Mouse (Mus musculus) limb, embryonic 10.5 days (tissue): ENCODE results near the gene Car4. TPM values are rescaled to one million over a fixed set of nuclear protein-coding genes. Genes with fewer than 3 reads are reported as not detected.

Source experiments
- DNase-seq: peaks from one replicate; pipeline ENCODE4 v3.0.0-alpha.2; 2017; ENCODE audit warnings: low spot score
- H3K27ac ChIP-seq: fragments of 300-500 bp; sonication (generic); 2 replicates; pipeline ENCODE4 v1.5.1; 2016; ENCODE audit warnings: mild to moderate bottlenecking
- H3K27me3 ChIP-seq: fragments of 300-500 bp; sonication (generic); 2 replicates; pipeline ENCODE4 v1.6.1; 2016; ENCODE audit warnings: low read depth, mild to moderate bottlenecking; ENCODE audit not compliant: poor library complexity, severe bottlenecking
- H3K36me3 ChIP-seq: fragments of 300-500 bp; sonication (generic); 2 replicates; pipeline ENCODE4 v1.6.1; 2016; ENCODE audit warnings: mild to moderate bottlenecking, moderate library complexity
- H3K4me1 ChIP-seq: fragments of 300-500 bp; sonication (generic); 2 replicates; pipeline ENCODE4 v1.6.1; 2016
- H3K4me3 ChIP-seq: fragments of 300-500 bp; sonication (generic); 2 replicates; pipeline ENCODE4 v1.5.1; 2016; ENCODE audit warnings: mild to moderate bottlenecking, moderate library complexity
- H3K9me3 ChIP-seq: fragments of 300-500 bp; sonication (generic); replicated peaks from 2 replicates; pipeline ENCODE4 v1.6.1; 2016; ENCODE audit warnings: mild to moderate bottlenecking
- WGBS: fragments of 180-500 bp; shearing (Covaris S2); methylation state at CpG from one replicate; pipeline ENCODE4 v1.1.7; 2016; 5-methylcytosine and 5-hydroxymethylcytosine counted together
- polyA plus RNA-seq: library from polyadenylated mRNA; unstranded; fragments of >200 nt; fragmentation: Nextera tagmentation; extraction: Ambion mirVana; gene quantifications from 2 replicates; pipeline ENCODE4 v1.2.1, GENCODE M21; 2016

The Car4 gene
- polyA plus RNA-seq, 1 experiment from 2014 or later = 0.20 TPM

DNA sequence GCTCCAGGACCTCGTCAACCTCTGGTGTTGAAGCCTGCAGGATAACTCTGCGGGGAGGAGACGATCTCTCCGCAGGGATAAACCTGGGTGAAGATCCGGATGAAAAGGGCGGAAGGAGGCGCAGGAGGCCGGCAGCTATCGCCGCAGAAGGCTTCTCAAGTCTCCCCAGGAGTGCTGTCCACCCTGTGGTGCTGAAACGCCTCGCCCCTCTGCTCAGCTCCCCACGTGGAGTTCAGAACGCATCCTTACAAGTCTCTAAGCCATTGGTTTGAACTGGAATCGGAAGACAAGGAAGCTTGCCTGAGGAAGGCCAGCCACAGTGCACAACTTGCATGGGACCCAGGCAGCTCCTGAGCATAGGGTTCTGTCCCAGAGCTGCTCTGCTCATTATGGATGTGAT, 13.6 kb upstream of the Car4 start:
- Histone ChIP-seq H3K27me3 (peaks cover 31% of the 10 kb centered on the region), H3K36me3 (no peaks in the 10 kb centered on the region), H3K4me3 (0 out of 2 replicates have a peak overlapping the region, but pooled peaks have one; percentile 10), H3K27ac (no peak overlapping the region), H3K4me1 (peaks cover 23% of the 10 kb centered on the region), H3K9me3 (no peaks in the 10 kb centered on the region)
- DNase-seq = peak; percentile 84
- WGBS = under 1% methylated on average over 15 of the region's 15 CpGs

DNA sequence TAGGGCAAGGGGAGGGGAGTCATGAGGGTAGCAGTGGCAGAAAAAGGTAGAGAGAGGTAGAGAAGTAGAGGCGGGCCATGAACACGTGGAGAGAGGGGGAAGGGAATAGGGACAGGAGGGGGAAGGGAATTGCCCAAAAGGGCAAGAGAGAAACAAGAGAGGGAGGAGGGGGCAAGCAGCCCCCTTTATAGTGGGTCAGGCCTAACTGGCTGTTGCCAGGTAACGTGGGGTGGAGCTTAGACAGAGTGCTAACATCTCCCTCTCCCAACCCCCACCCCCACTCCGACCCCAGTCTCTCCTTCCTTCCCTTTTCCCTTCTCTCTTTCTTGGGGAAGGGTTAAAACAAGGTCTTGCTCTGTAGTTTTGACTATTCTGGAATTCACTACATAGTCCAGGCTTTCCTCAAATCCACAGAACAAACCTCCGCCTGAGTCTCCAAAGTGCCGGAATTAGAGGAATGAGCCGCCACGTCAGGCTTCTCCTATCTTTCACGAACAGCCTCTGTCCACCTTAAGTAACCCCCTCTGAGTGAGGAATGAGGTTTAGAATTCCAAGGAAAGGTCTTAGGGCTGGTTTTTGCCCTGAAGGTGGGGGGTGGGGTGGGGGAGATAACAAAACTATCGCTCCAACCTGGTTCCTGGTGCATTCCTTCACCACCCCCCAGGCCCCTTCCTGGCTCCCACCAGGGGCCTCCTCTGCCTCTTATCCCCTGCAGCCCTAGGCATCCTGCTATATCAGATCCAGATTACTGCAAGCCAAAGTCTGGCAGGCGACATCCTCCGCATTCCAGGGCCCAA, 12.7 kb upstream of the Car4 start:
- H3K4me1 ChIP-seq = peaks cover 23% of the 10 kb centered on the region
- H3K36me3 ChIP-seq = no peaks in the 10 kb centered on the region
- DNase-seq = no peak
- WGBS = 3% methylated on average over 12 of the region's 12 CpGs
- H3K9me3 ChIP-seq = no peaks in the 10 kb centered on the region
- no peak overlapping the region for H3K4me3 ChIP-seq
- peaks cover 31% of the 10 kb centered on the region for H3K27me3 ChIP-seq
- no peak overlapping the region for H3K27ac ChIP-seq

DNA sequence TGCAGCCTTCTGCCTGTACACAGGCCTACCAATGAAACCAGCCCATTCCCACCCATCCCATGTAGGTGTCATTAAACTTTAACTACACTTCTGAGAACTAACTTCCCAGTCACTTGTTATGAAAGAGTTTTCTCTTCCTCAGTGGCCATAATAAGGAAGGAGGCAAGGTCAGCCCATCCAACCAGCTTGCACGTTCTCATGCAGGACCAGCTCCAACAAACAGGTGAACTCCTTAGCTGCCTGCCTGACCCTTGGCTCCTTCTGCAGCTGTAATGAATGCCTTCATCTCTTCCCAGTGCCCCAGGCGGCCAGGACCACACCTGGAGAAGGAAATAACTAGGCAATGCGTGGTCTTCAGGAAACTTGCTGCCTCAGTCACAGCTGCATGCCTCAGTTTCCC, 11.7 kb upstream of the Car4 start:
- Histone ChIP-seq H3K36me3 (no peaks in the 10 kb centered on the region), H3K27ac (no peak overlapping the region), H3K4me1 (peaks cover 23% of the 10 kb centered on the region), H3K9me3 (no peaks in the 10 kb centered on the region), H3K27me3 (peaks cover 31% of the 10 kb centered on the region), H3K4me3 (no peak overlapping the region)
- 52% methylated on average over 3 of the region's 3 CpGs for WGBS
- DNase-seq = no peak

DNA sequence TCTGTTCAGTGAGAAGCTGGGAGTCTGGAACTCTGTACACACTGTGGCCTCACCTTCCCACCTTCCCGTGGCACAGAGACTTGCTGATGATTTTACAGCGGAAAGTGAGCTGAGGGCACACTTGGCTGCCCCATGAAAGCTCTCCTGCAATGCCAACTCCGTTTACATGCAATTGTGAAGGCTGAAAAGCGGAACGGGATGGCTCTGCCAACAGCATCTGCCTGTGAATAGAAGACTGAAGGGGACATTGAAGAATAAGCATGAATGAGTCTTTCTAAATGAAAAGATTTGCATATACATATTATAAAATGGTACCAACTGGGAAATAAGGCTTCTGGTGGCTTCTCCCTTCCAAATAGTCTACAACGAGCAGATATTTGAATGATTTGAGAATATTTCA, 10.4 kb upstream of the Car4 start:
- Histone ChIP-seq H3K27ac (no peak overlapping the region), H3K4me1 (peaks cover 23% of the 10 kb centered on the region), H3K27me3 (peaks cover 31% of the 10 kb centered on the region), H3K36me3 (no peaks in the 10 kb centered on the region), H3K4me3 (no peak overlapping the region), H3K9me3 (no peaks in the 10 kb centered on the region)
- no peak for DNase-seq
- 80% methylated on average over 6 of the region's 6 CpGs for WGBS

DNA sequence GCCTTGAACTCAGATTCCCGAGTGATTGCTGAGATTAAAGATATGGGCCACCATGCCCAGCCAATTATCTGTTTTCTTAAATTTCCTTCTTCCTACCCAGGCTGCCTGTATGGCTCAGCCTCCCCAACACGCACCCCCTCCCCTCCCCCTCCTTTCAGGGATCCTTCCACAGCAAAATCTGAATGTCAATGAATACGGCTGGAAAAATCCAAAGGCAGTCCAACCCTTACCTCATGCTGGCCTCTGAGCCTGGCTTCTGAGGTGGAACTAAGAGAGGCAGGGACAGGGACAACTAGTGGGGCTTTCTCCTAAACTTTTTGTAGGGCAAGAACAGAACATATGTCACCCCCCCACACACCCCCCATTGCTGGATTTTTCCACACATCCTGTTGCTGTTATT, 9.5 kb upstream of the Car4 start:
- no peaks in the 10 kb centered on the region for H3K9me3 ChIP-seq
- H3K4me1 ChIP-seq = peaks cover 23% of the 10 kb centered on the region
- no peak for DNase-seq
- 72% methylated on average over 3 of the region's 3 CpGs for WGBS
- H3K27me3 ChIP-seq = peaks cover 27% of the 10 kb centered on the region
- H3K4me3 ChIP-seq = no peak overlapping the region
- H3K36me3 ChIP-seq = no peaks in the 10 kb centered on the region
- no peak overlapping the region for H3K27ac ChIP-seq

DNA sequence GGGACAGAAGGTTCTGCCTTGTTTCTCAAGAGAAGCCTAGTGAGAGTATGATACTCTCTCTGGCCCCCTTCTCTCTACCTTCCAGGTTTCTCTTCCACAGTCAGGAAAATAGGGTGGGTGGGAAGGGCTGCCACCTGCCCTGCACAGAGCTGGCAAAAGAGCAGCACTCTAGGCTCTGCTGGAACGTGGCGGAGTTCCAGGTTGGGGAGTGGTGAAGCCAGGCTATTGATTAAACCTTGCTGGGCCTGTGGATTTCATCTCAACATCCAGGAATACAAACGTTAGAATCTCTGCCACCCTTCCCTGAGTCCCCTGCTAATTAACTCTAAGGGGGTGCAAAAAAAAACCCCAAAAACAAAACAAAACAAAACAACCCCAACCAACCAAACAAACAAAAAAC, 9.1 kb upstream of the Car4 start:
- Histone ChIP-seq H3K27ac (no peak overlapping the region), H3K4me3 (no peak overlapping the region), H3K4me1 (peaks cover 20% of the 10 kb centered on the region), H3K27me3 (peaks cover 23% of the 10 kb centered on the region), H3K36me3 (no peaks in the 10 kb centered on the region), H3K9me3 (no peaks in the 10 kb centered on the region)
- 58% methylated on average over 3 of the region's 3 CpGs for whole genome bisulfite sequencing
- DNase-seq = no peak

DNA sequence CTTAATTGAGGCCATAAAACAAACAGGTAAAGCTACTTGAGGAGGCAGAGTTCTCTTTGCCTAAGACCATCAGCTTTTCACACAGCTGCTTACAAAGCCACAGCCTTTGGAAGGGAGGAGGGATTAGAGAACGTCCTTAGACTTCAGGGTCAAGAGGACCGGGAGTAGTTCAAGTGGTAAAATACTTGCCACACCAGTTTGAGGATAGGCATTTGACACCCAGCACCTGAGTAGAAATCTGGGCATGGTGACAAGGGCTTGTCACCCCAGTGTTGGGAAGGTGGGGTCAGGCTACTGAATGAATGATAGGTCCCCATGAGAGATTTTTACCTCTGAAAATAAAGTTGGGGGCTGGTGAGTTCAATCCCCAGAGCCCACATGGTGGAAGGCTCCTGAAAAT, 5.0 kb upstream of the Car4 start:
- no peaks in the 10 kb centered on the region for H3K36me3 ChIP-seq
- no peak overlapping the region for H3K4me3 ChIP-seq
- no peaks in the 10 kb centered on the region for H3K9me3 ChIP-seq
- peaks cover 20% of the 10 kb centered on the region for H3K27me3 ChIP-seq
- peaks cover 5% of the 10 kb centered on the region for H3K4me1 ChIP-seq
- 31% methylated on average over 2 of the region's 2 CpGs for WGBS
- H3K27ac ChIP-seq = no peak overlapping the region
- DNase-seq = no peak

DNA sequence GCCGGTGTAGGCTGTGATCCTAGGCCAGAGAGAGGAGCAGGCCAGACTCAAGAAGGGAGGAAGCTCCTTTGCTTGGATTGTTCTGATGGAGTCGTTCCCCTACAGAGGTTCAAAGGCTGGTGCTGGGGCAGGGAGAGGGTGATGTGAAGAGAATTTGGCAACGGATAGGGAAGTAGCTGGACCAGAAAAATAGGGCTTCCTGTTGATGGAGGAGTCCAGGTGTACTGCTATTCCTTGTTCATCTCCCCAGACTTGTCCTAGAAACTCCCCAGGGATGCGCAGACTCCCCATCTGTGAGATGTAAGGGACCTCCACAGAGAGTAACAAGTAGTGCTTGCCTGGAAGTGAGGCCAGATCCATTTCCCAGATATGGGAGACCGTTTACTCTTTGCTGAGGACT, 1.2 kb upstream of the Car4 start:
- peaks cover 30% of the 10 kb centered on the region for H3K4me1 ChIP-seq

DNA sequence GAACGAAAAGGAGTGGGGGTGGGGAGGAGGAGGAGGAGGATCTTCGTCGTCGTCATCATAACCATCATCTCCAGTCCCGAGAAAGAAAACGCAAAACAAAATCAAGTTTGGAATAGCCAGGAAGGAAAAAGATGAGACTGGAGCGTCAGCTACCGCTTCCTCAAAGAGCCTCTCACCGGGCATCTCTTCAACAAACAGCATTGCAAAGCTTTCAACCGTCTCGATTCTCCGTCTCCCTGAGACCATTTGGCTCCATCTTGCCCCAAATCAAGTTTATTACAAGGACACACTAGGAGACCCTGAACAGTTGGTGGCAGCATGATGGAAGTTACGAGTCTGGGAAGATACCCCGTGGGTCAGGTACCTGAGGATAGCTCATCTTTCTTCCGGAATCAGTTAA, 415 bp upstream of the Car4 start:
- Histone ChIP-seq H3K27ac (no peak overlapping the region), H3K36me3 (no peaks in the 10 kb centered on the region), H3K4me1 (peaks cover 30% of the 10 kb centered on the region), H3K4me3 (peak overlapping the region; percentile 45), H3K9me3 (no peaks in the 10 kb centered on the region), H3K27me3 (peaks cover 46% of the 10 kb centered on the region)
- WGBS = 6% methylated on average over 15 of the region's 15 CpGs
- no peak for DNase-seq

More for the DNA sequence above, 1.2 kb upstream of the Car4 start:
- peaks cover 46% of the 10 kb centered on the region for H3K27me3 ChIP-seq
- H3K4me3 ChIP-seq = no peak overlapping the region
- H3K27ac ChIP-seq = no peak overlapping the region
- no peaks in the 10 kb centered on the region for H3K36me3 ChIP-seq
- 32% methylated on average over 5 of the region's 5 CpGs for WGBS
- no peak for DNase-seq
- no peaks in the 10 kb centered on the region for H3K9me3 ChIP-seq

DNA sequence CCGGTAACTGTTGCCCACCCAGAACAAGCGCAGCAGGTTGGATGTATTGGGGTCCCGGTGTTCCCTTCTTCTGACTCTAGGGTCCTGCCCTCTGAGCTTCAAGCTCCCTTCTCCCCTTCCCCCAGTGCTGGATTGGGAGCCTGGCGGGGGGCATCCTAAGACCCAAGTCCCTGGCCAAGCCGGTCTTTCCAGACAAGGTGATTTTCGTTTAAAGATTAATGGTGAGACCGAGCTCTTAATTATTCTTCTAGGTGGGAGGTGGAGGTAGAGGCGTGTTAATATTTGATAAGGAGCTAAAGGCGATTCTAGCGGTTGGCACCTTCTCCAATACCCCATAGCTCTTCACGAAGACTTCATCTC, 665 bp downstream of the Car4 start:
- Histone ChIP-seq H3K27ac (no peak overlapping the region), H3K27me3 (peaks cover 46% of the 10 kb centered on the region), H3K4me1 (peaks cover 30% of the 10 kb centered on the region), H3K9me3 (no peaks in the 10 kb centered on the region), H3K36me3 (no peaks in the 10 kb centered on the region), H3K4me3 (peak overlapping the region; percentile 45)
- 3% methylated on average over 11 of the region's 11 CpGs for WGBS
- DNase-seq = no peak

DNA sequence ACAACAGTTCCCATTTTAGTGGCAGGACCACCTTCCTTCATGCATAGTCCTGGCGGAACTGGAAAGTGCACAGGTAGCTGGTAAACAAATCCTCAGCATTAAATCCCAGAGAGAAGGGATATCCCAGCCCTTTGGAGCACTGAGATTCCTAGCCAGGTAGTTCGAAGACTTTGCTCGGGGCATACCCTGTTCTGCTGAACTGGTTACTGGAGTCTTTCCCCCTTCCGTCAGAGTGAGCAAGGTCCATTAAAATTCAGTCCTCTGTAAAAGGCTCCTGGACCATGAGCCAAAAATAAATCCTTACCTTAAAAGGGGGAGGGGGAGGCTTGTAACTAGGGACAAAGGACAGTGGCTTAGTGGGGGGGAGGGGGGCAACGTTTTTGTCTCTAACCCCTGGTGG, 1.6 kb downstream of the Car4 start:
- H3K9me3 ChIP-seq = no peaks in the 10 kb centered on the region
- 39% methylated on average over 5 of the region's 5 CpGs for WGBS
- H3K4me3 ChIP-seq = no peak overlapping the region
- peaks cover 30% of the 10 kb centered on the region for H3K4me1 ChIP-seq
- H3K27me3 ChIP-seq = peaks cover 46% of the 10 kb centered on the region
- no peak for DNase-seq
- no peak overlapping the region for H3K27ac ChIP-seq
- no peaks in the 10 kb centered on the region for H3K36me3 ChIP-seq

DNA sequence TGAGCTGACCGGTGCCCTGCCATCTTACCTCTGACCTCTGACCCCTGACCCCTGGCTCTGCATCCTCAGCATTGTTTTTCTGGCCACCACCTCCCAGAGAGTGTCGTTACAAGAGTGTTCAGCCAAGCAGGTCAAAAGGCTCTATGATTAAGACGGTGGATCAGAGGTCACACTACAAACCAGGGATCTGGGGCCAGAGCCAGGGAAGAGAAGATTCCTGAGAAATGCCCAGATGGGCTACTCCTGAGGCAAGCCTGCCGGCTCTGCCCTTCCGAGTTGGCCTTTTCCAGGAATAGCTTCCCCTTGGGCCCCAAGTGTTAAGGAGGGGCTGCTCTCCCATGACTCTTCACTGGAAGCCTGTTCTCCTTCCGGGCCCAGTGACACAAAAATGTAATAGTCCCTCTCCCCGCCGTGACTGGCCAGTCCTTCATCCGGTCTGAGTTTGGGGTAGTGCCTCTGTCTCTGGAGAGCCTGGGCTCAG, 2.2 kb downstream of the Car4 start:
- Histone ChIP-seq H3K27me3 (peaks cover 46% of the 10 kb centered on the region), H3K36me3 (no peaks in the 10 kb centered on the region), H3K4me3 (0 out of 2 replicates have a peak overlapping the region, but pooled peaks have one; percentile 11), H3K4me1 (peaks cover 30% of the 10 kb centered on the region), H3K9me3 (no peaks in the 10 kb centered on the region), H3K27ac (peak overlapping the region; percentile 50)
- no peak for DNase-seq
- WGBS = 5% methylated on average over 9 of the region's 9 CpGs

DNA sequence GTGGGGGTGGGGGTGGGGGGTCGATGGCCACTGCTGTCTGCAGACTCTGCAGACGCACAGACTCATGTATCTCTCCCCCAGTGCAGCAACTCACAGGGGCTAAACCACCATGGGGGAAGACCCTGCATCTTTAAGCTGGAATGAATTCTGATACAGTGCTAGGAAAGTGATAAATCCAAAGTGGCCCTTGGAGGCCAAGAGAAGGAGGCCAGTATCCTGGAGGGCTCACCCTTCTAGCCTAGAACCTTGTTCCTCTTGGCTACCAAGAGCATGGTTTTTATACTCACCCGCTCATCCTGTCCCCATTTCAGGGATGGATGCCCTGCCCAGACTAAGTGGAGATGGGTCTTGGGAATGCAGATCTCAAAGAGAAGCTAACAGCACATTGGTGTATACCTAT, 2.7 kb downstream of the Car4 start:
- DNase-seq = no peak
- 0 out of 2 replicates have a peak overlapping the region, but pooled peaks have one; percentile 11 for H3K4me3 ChIP-seq
- H3K4me1 ChIP-seq = peaks cover 30% of the 10 kb centered on the region
- H3K27ac ChIP-seq = peak overlapping the region; percentile 50
- no peaks in the 10 kb centered on the region for H3K9me3 ChIP-seq
- 42% methylated on average over 3 of the region's 3 CpGs for WGBS
- H3K27me3 ChIP-seq = peaks cover 46% of the 10 kb centered on the region
- H3K36me3 ChIP-seq = no peaks in the 10 kb centered on the region
